Mouse (Mus musculus): ENCODE measurements around the gene Mterf4.
"Not testable (repeated sequence)": the region's sequence is repeated elsewhere in the genome, so short reads cannot be mapped to it uniquely, and the experiment has no call there.

Gene Mterf4

DNA sequence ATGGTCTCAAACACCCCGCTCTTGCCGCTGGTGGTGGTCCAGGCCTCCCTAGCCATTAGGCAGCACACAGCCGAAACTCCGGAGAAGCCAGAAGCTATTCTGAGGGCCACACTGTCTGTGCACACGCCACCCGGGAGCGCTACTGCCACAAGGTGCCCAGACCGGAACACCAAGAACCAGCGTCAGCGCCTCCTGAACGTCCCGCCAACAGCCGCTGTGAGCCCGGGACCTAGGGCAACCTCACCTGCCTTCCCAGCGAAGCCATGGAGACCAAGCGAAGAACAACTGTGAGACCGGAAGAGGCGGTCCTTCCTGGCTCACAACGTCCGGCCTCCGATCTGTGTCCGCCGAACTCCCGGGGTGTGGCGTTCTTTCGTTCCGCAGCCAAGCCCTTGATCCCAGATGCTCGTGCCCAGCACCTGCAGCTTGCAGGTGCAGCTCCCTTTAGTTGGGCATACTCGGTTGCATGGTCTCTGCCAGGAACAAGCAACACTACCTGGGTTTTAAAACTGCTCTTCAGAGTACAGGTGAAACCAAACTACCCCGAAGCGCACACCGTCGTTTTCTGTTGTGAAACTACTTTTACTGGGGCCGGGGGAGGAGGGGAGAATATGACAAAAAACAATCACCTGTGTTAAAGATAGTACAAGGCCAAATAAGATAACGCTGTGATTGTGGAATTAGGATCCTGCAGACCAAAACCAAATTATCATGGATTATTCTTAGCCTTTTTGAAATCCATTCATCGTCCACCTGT is at the start of gene Mterf4:
Gene Mterf4, minus strand, starts transcription at position 335 of the 757 bp plus-strand sequence.
- peak; percentile 58 to 78 for DNase-seq (ENCODE audit: low spot score in 2 of 2)

DNA sequence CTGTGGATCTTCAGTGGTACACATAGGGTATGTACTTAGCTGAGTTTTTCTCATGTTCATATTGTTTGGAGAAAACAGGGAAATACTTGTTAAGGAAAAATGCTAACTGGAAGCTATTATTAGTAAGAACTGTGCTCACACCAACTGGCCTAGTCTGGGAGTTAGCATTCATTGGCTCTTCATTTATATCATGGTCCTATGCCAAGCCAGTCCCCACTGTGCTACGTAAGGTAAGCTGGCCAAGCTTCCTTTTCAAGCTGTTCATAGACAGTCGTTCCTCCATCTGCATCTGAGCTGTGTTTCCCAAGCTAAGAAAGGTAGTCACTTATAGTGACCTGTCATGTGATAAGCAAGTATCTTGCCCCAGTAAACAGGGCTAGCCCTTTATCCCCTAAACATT is 47.0 kb upstream of the Mterf4 start:
- DNase-seq (ENCODE audit: low spot score in 2 of 2): no peak

DNA sequence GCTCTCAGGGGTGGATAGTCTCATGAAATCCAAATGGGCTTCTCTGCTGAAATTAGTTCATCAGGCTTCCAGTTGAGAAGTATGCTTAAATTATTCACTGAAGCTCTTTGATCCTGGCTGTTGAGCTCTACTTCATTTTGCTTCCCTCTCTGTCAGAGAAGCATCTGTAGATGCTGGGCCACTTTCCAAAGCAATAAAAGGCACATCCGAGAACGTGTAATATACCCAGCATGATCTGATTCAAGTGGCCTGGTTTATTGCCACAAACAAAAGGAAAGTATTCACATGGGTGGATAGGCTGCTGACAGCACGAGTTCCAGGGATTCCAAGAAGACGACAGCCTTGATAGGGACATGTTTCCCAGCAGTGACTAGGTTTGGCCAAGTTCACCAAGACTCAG is 44.0 kb upstream of the Mterf4 start:
- DNase-seq (ENCODE audit: low spot score in 2 of 2): no peak

DNA sequence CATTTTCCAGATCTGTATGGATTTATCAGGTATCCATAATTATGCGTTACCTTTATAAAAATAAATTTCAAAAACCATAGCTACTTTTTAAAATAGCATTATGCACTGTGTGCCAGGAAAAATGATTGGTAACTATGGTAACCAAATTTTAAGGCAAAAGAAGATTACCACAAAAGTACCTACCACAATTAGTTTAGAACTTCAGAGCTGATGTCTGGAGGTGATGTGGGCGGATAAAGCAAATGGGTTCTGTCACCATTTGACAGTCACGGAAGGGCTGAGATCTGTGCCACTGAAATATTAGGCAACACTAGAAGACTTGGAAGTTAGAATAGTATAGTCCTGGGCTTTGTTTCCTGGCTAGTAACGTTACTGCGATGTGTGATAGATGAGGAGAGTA is 41.5 kb upstream of the Mterf4 start:
- no peak for DNase-seq (ENCODE audit: low spot score in 2 of 2)

GRCm38 (mm10) chr1:93343504-93344047 is 37.9 kb upstream of the Mterf4 start:
- peak; percentile 91 to 95 for DNase-seq (ENCODE audit: low spot score in 2 of 2)

- peak; percentile 93 to 94 for DNase-seq (ENCODE audit: low spot score in 2 of 2)
Measured at GRCm38 (mm10) chr1:93342648-93343503, 37.2 kb upstream of the Mterf4 start, which contains the start of the genes Ppp1r7 and Pask. Gene Ppp1r7, plus strand, starts transcription at chr1:93342854. Gene Pask, minus strand, starts transcription at chr1:93343482.

- no peak for DNase-seq (ENCODE audit: low spot score in 2 of 2)
Measured at GRCm38 (mm10) chr1:93334621-93335020, 28.9 kb upstream of the Mterf4 start.

DNA sequence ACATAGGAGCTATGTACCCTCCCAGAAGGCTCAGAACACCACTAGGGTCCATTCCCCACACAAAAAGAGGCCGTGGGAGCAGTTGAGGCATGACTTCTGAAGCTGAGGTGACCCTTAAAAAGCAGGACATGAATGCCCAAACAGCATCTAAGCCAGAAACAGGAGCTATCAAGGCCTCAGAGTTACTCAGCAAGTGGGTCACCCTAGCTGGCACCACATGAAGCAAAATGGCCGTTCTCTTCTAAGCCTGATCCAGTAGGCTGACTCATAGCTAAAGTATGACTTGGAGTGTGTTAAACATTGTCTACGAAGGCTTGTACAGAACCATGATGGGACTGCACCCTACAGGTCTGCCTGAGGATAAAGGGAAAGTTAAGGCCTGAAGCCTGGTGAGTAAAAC is 20.7 kb upstream of the Mterf4 start:
- DNase-seq (ENCODE audit: low spot score in 2 of 2): no peak

DNA sequence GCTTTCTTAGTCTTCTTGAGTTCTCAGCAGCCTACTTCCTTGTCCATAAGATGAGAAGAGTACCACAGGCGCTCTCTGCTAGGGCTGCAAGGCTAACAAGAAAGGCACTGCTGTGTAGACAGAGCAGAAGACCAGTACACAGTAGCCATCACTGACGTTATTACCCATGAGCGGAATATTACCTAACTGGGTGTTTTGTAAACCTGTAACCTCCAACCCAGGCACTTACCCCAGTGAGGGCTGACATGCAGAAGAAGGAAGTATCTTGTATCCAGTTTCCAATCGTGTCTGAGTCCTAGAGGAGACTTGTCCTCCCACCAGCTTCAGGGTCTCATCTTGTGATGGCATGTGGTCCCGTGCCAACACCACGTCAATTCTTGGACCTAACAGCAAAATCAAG is 18.3 kb upstream of the Mterf4 start:
- no peak for DNase-seq (ENCODE audit: low spot score in 2 of 2)

DNA sequence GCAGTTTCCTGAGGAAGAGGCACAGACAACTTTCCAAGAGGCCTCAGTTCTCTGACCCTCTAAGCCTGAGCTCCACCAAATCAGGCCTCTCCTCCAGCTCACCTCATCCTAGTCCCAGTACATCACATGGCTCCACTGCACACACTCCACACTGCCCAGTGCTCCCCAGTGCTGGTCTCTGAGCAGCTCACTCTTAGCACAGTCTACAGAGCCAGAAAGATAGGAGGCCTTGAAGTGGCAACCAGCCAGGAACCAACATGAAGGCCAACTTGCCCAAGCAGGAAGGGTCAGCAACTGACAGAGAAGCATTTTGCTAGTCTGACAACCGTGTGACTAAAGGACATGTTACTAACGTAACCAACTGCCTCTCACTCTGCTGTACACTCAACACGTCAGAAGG is 5.1 kb downstream of the Mterf4 start:
- DNase-seq (ENCODE audit: low spot score in 2 of 2): no peak

GRCm38 (mm10) chr1:93299791-93300190 is 5.9 kb downstream of the Mterf4 start:
- DNase-seq (ENCODE audit: low spot score in 2 of 2): no peak

DNA sequence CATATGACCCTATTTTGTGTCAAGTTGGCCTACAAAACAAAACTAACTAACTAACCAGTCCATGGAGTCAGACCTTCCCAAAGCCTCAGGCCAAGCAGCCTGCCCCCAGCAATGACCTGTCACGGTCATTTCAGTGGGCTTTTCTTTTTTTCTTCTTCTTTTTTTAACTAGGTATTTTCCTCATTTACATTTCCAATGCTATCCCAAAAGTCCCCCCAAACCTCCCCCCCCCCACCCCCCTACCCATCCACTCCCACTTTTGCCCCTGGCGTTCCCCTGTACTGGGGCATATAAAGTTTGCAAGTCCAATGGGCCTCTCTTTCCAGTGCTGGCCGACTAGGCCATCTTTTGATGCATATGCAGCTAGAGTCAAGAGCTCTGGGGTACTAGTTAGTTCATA is 11.2 kb downstream of the Mterf4 start:
- not testable (repeated sequence) for DNase-seq (ENCODE audit: low spot score in 2 of 2)

DNA sequence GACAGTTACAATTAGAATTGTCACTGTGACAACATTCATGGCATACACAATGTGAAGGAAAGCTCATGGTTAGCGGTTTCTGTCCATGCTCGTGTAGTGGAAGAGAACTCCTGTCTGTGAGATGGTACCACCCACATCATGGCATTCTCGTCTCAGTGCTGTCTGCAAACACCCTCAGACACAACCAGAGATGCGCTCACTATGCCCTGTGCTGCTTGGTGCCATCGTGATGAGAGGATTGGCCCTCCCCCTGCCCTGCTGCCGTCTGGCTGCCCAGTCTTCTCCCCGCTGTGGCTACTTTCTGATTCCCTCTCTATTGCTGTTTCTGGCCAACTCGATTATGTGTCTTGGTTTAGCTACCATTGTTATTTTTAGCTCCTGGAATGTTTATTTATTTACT is 13.7 kb downstream of the Mterf4 start:
- no peak for DNase-seq (ENCODE audit: low spot score in 2 of 2)

DNA sequence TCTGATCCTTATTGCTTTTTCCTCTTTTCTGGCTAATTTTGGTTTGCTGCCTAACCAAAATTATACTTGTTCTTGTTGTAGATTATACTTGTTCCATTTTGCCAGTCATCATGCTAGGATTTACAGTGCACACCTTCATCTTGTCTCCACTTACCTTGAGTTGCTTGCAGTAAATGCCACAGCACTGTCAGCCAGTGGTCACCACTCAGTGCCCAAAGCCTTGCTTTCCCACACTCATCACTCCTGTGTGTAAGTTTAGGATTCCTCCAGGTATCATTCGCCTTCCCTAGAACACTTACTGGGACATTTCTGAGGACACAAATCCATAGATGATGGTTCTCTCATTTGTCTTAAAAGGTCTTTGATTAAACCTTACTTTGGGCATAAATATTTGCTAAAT is 14.1 kb downstream of the Mterf4 start:
- DNase-seq (ENCODE audit: low spot score in 2 of 2): no peak

DNA sequence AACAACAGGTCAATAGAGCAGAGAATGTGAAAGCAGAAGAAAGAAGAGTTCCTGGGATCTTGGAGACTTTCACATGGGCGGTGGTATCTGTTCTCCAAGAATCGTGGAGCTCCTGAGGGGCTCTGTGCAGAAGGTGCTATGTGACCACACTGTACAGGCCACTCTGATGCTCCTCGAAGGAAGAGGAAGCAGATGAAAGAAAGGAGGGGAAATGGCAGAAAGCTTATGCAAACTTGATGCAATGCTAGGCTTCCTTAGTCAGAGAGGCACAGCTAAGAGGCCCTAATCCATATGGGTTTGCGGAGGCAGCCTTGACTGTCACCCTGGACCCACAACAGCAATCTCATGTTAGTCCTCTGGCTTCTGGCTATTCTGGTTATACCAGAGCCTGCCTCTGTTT is 14.8 kb downstream of the Mterf4 start:
- no peak for DNase-seq (ENCODE audit: low spot score in 2 of 2)

- DNase-seq (ENCODE audit: low spot score in 2 of 2): no peak
Measured at GRCm38 (mm10) chr1:93289678-93290214, 16.0 kb downstream of the Mterf4 start.

DNA sequence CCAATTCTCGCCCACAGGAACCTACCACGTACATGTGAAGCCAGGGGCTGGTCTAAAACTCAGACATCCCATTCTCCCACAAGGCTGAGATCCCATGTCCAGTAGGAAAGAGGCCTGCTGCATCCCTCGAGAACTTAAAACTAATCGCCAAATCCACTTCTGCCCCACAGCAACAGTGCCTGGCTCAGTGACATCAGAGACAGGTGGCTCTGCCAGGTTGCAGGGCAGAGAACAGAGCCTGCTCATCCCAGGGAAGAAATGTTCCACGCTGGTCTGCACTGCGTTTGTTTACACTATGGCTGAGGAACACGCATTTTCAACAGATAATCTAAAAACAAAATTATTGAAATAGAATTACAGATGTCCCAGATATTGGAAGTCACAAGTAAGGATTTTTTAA is 28.7 kb downstream of the Mterf4 start:
- DNase-seq (ENCODE audit: low spot score in 2 of 2): no peak

DNA sequence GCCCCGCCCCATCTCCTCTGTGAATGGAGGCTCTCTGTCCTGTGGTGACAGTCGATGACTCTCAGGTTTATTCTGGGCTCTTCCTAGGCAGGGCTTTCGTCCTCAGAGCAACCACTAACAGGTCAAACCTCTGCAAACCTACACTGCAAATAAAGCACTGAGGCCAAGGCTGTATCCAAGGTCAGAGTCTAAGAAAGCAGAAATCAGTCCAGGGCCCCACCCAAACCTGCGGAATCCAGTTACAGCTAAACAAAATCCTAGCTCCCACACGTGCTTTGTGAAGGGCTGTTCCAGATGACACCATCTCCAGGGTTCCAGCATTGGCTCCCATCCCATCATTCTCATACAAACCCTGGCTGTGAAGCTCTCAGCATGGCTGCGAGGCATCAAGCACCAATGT is 30.2 kb downstream of the Mterf4 start:
- DNase-seq (ENCODE audit: low spot score in 2 of 2): no peak

- DNase-seq (ENCODE audit: low spot score in 2 of 2): no peak
Measured at GRCm38 (mm10) chr1:93272409-93272821, 33.3 kb downstream of the Mterf4 start.

DNA sequence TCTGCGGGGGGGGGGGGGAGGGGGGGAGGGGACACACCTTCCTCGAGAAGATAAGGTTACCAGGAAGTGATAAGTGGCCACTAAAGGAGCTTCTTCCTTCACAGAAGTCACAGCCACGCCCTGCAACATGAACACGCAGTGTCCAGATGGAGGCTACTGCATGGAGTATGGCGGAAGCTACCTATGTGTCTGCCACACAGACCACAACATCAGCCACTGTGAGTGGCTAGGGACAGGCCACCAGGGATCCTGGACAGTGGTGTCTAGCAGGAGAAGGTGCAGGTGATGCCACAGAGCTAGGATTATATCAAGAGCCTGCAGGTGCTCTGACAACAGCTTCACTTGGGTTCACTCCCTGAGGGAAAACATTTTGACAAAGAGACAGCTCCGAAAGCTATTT is 34.0 kb downstream of the Mterf4 start:
- DNase-seq (ENCODE audit: low spot score in 2 of 2): no peak

DNA sequence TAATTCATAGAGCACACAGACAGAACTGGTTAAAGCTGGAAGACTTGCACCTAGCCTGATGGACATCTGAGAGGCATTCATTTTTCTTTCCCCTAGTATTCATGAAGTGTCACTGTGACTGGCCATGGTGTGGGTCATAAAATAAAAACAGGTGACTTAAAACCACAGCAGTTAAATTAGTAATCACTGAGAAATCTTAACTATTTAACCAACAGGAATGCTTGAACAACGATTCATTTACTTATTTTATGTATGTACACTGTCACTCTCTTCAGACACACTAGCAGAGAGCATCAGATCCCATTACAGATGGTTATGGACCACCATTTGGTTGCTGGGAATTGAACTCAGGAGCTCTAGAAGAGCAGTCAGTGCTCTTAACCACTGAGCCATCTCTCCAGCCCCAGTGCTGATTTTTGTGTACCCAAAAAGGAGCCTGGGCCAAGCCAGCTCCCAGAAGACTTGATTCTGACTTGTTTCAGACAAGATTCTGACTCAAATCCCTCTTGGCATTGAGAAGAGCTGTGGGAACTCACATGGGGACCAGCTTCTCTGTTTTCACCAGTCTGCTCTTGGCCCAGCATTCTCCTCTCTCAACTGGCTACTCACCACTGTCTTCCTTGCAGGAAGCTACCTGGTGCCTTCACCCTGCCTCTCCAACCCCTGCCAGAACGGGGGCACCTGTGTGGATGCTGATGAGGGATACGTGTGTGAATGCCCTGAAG is 35.0 kb downstream of the Mterf4 start:
- no peak for DNase-seq (ENCODE audit: low spot score in 2 of 2)

DNA sequence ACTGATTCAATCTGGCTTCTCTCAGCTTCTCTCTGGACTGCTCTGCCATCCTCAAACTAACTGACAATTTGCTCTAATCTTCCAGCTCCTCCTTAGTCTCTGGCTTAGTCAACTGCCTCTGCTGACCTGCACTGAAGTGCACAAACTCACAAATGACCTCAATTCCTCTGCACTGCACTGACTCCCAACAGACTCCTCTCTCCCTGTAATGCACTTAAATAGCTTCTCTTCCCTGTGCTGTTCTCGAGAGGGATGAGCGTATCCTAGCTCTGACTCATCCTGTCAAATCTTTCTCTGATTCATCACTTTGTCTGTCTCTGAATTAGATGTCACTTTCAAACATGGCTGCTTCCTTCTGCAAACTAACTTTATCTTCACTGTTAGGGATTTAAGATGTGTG is 37.5 kb downstream of the Mterf4 start:
- no peak for DNase-seq (ENCODE audit: low spot score in 2 of 2)
